Comparison of ENCODE assay signal across 7 mouse cellular contexts in the genomic region with DNA sequence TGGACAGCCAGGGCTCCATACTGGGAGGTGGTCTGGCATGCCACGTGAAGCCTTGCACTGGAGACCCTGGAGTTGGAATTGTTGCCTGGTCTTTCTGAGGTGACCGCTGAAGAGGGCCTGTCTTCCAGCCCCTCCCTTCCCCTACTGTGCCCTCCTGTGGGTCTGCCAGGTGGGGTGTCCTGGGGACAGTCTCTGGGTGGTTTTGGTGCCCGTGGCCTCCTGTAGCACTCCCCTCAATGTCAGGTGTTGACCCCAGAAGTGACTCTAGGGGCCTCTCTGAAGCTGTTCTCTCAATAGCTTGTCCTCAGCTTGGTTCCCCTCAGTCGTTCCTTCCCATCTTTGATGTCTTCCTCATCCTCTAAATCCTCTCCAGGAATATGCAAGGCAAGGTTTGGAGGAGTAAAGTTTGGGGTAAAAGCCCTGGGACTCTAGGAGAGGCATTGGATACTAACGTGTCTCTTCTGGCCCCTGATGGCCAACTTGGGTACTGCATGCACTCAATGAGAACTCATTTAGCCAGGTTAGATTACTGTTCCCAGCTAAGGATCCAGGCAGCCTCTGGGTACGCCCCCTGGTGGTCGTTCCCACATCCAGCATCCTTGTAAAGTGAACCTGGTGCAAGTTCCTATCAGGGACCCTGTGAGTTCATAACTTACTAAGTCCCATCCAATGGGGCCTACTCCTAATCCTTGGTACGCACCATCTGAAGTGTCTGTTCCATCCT.
DNase-seq lines count a peak whose midpoint lies in the region; ATAC-seq lines count a peak whose summit lies in the region.

No protein-coding gene starts in this region.

- no peak overlapping the region for H3K4me2 ChIP-seq in midbrain, embryonic 13.5 days (replicated peaks)

- H3K27ac ChIP-seq in midbrain, embryonic 13.5 days = no peak overlapping the region

- H3K4me3 ChIP-seq in midbrain, embryonic 13.5 days (replicated peaks) = no peak overlapping the region

- DNase-seq in adrenal gland, adult 8-10 months = peak; percentile 83
- peak; percentile 96 for DNase-seq in embryo, embryonic 11.5 days (ENCODE audit: low read depth, low spot score)
- peak; percentile 92 to 95 for DNase-seq in gastrocnemius, postnatal 4 days (ENCODE audit: low spot score in 2 of 2)
- peak; percentile 89 for DNase-seq in kidney, adult 11 months
- DNase-seq in left cerebral cortex, postnatal 4 days = peak; percentile 97
- peak; percentile 80 for DNase-seq in spleen, adult 12 weeks (ENCODE audit: low spot score)

- H3K9me3 ChIP-seq in midbrain, embryonic 13.5 days = no peaks in the 10 kb centered on the region

- H3K27me3 ChIP-seq in midbrain, embryonic 13.5 days = no peaks in the 10 kb centered on the region

- WGBS in midbrain, embryonic 13.5 days = 36% methylated on average over 8 of the region's 8 CpGs

- no peaks in the 10 kb centered on the region for H3K4me1 ChIP-seq in midbrain, embryonic 13.5 days (replicated peaks)

- ATAC-seq in midbrain, embryonic 13.5 days = peak; percentile 66

- H3K9ac ChIP-seq in midbrain, embryonic 13.5 days (replicated peaks) = no peak overlapping the region

- intact Hi-C loops in left cerebral cortex, postnatal 4 days (cut with DNase I) = loop anchor here (2.0 to 10.0 kb wide), 2 partner anchors 119 to 283 kb away; no protein-coding TSS in a partner anchor

- H3K36me3 ChIP-seq in midbrain, embryonic 13.5 days = peaks cover 96% of the 10 kb centered on the region
